Mouse (Mus musculus) layer of hippocampus, adult 2 months (tissue): ENCODE measurements at regions not wholly inside any gene's neighbourhood (a gene's known extent, or its start where the extent isn't known, plus 50 kb on each side); places are given as distances from the start of the nearest gene placed in this dataset.

ENCODE experiments used
- DNase-seq, 2 experiments: peaks; one replicate each; pipeline ENCODE4 v3.0.0; 2022; ENCODE audit warnings: low spot score in 2 of 2
- H3K27ac ChIP-seq: fragments of 200-600 bp; 2 replicates; pipeline ENCODE4 v1.8.1; 2022
- H3K4me3 ChIP-seq: fragments of 200-600 bp; 2 replicates; pipeline ENCODE4 v1.8.1; 2022; ENCODE audit warnings: mild to moderate bottlenecking
- CTCF ChIP-seq: fragments of 200-600 bp; conservative IDR thresholded peaks from 2 replicates; pipeline ENCODE4 v1.8.1; 2022; ENCODE audit warnings: antibody characterized with exemption, mild to moderate bottlenecking, moderate library complexity

DNA sequence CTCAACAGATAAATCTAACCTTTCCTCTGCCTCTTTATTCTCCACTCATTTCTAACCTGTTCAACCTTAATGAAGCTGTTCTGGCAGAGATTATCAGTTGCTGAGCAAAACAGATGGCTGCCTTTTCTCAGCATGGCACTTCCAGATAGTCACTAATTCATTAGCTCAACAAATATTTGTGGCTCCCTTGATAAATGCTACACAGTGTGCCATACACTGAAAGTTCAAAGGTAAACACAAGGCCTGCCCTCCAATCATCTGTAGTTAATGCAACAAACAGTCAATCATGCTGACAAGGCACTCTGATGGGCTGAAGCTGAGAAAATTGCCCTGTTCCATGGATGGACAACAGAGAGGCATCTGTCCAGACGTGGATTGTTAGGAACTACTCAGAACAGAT lies 149.4 kb upstream of the Ube2e3 start:
- no peak for TF ChIP-seq CTCF
- DNase-seq, result no peak
- Histone ChIP-seq H3K4me3 (no peak overlapping the region), H3K27ac (no peak overlapping the region)

DNA sequence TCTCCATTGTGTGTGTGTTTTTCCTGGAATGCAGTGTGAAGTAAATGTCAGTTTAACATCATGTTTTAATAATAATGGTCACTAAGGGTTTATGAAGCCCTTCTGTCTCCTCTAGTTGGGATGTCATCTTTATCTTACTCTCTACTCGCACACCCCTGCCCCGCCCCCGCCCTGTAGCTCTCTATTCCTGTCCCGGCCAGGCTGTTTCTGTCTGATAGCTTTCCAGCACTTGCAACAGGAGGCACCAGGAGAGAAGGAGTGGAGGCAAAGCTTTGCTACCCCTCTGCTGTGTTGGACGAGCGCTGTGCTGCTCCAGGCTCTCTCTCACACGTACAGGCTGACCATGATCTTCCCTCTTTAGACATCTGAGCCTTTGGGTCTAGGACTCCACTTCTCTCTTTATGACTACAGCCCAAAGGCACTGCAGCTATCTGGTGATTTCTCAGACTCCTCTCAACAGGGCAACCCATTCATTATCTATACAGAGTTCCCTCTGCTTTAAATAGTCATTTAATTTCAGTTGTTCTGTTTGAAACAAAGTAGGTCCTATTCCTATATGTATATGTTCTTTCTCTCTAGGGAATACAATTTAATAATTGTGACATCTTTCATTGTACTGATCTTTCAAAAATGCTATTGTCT lies 151.6 kb upstream of the Ube2e3 start:
- DNase-seq, result no peak
- no peak for TF ChIP-seq CTCF
- Histone ChIP-seq H3K4me3 (no peak overlapping the region), H3K27ac (no peak overlapping the region)

DNA sequence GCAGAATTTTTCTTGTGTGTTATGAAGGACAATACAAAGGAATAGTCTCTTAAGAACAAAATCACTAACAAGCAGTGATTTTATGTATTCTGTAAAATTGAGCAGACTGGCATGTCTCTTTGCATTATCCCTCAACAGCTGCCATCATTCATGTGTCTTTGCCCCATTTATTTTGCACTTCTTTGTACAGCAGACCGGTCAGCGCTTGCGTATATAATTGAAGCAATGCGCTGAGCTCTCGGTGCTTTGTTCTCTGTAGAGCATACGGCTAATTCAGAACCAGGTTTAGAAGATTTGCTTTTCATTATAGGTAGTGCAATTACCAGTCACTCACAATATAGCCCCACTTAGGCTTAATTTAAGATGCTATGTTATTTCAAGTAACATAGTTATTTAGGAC lies 173.1 kb upstream of the Ube2e3 start:
- no peak for TF ChIP-seq CTCF
- no peak overlapping the region for H3K4me3 ChIP-seq
- H3K27ac ChIP-seq, result no peak overlapping the region
- DNase-seq, result no peak

DNA sequence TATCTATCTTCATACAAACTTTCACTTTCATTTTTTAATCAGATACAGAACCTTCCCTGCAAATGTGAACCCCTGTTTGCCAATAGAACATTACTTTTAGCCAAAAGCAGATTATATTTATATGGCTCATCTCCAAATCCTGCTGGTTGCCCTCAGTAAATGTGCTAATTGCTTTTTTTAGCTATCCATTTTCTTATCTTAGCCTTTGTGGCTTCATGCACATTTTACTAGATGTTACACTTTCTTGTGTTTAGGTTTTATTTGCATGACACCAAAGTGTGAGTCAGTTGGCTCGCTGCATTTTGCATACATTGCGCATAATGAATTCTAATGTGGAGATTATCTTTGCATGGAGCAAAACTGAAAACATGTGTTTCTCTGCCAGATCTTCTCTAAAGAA lies 211.3 kb upstream of the Ube2e3 start:
- no peak for TF ChIP-seq CTCF
- H3K4me3 ChIP-seq, result no peak overlapping the region
- no peak overlapping the region for H3K27ac ChIP-seq
- DNase-seq, result peak in 1 of 2 experiments; percentile 1

DNA sequence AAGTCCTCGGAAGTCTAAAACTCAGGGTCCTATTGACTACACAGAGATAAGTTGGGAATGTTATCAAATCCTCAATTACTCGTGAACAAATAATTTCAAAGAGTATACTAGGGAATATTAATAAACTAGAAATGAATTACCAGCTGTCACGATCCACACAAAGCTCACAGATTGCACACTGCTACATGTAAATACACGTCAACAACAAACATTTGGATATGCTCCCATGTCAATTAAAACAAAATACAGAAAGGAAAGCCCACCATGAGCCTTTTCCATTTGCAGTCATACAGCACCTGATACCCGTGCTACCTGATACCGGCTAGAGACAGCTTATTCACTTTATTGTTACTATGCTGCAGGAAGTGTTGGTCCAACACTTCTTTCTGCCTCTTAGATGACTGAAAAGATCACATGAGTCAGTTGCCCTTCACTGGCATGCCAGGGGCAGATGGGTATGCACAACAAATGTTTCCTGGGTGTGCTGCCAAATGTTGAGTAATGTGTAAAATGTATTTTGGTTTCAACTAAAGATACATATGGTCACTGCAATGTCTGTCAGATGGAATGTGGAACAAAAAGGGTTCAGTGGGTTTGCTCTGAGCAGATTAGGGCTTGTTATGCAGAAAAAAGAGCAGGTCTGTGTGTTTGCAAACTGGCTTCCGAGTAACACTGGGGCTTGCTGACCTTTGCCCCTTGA lies 212.6 kb upstream of the Ube2e3 start:
- no peak for TF ChIP-seq CTCF
- Histone ChIP-seq H3K4me3 (no peak overlapping the region), H3K27ac (peak overlapping the region; percentile 48)
- peak; percentile 83 to 85 for DNase-seq

DNA sequence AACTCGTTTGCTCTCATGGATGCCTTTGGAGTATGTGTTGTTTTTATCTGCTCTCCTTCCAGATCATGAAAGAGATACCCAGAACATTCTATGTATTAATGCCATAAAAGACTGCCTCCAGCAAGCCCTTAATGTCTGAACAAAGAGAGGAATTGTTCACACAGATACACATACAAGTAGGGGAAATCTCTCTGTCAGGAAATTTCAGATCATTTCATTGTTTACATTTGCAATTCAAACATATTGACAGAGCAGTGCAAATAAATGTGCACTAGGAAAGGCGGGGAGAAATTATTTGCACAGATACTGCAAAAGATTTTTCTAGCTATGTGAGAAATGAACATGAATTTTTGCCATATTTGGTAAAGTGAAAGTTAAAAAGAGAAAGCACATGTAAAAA lies 216.4 kb upstream of the Ube2e3 start:
- H3K27ac ChIP-seq, result no peak overlapping the region
- DNase-seq, result no peak
- TF ChIP-seq CTCF, result no peak
- no peak overlapping the region for H3K4me3 ChIP-seq

DNA sequence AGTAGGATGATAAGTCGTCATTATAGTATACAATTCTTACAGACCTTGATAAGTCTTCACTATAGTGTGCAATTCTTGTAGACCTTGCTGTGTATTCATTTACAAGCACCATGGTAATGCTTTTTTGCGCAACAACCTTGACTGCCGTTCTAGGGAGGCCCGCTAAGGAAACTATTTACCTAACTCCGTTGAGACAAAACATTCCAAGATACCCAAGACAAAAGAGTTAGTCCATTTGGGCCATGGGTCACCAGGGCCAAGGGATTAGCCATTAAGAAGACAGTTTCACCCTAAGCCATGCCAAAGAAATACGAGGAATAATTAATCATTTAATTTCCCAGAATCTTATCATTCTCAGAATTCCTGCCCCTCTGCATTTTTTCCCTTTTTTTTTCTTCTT lies 227.6 kb upstream of the Ube2e3 start:
- Histone ChIP-seq H3K4me3 (no peak overlapping the region), H3K27ac (no peak overlapping the region)
- TF ChIP-seq CTCF, result no peak
- DNase-seq, result no peak

DNA sequence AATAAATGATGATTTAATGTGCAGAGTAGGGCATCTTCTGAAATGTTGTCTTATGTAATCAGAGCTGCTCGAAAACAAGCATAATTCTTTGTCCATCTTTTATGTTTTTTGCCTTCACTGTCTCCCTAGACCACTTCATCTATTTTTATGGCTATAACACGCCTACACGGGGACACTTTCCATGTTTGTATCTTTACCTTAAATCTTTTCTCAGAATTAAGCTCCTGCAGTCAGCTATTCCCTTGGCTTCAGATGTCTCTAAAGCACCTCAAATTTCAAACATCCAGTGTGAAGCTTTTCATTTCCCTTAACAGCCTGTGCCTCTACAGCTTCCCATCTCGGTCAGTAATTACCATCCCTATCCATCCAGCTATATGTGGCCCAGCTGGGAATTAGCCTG lies 242.7 kb upstream of the Ube2e3 start:
- no peak for DNase-seq
- H3K4me3 ChIP-seq, result no peak overlapping the region
- H3K27ac ChIP-seq, result no peak overlapping the region
- TF ChIP-seq CTCF, result no peak

DNA sequence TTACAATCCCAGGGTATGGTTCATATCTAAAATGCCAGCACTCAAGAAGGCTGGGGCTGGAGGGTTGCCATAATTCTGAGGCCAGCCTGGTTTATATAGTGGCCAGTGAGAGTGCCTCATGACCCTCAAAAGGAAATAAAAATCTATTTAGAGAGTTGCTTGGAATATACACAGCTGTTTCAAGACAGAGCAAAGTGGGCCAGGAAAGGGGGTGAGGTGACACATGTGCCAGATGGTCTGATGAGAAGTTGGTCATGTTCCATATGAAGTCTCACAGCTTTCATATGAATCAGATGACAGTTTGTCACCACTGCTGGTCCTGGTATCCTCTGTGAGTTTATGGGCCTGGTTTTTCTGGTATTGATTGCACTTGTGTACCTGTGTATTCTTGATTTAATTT lies 261.5 kb upstream of the Ube2e3 start:
- DNase-seq, result peak in 1 of 2 experiments; percentile 31
- no peak for TF ChIP-seq CTCF
- peak overlapping the region; percentile 36; the same call in 1 of the 2 replicates for H3K27ac ChIP-seq
- H3K4me3 ChIP-seq, result no peak overlapping the region

DNA sequence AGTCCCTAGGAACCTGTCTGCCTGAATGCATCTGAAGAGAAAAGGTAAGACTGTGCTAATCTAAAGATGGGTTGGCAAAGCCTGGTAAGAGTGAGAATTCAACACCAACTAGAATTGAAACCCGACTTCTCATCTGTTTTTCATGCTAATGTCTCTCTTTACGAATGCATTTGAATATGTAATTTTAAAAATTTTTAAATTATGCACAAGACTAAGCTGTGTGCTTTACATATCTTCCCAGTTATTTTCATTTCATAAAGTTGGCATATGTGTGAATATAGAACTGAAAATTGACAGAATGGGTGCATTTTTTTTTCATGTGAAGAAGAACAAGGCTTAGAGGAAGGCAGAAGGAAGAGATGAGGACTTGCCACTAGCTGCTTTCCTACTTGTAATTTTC lies 267.2 kb upstream of the Ube2e3 start:
- no peak overlapping the region; the same call in 1 of the 2 replicates for H3K27ac ChIP-seq
- no peak for TF ChIP-seq CTCF
- no peak for DNase-seq
- H3K4me3 ChIP-seq, result no peak overlapping the region

DNA sequence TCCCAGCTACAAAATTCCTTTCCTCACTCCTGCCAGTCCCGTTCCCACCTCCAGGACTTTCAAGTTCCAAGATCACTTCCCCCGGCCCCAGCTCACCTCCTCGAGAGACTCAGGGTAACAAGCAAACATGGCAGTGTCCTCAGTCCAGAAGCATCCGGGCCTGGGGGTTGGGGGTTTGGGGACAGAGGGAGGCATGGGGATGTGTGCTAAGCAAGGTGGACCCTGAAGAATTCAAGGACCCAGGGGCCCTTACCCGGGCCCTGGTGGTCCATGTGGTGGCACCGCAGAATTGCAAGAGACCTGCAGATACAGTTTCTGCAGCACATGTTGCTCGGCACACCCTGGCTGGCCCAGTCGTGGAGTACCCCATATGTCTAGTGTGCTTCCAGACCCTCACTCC lies 269.9 kb upstream of the Ube2e3 start:
- TF ChIP-seq CTCF, result no peak
- H3K27ac ChIP-seq, result no peak overlapping the region

DNA sequence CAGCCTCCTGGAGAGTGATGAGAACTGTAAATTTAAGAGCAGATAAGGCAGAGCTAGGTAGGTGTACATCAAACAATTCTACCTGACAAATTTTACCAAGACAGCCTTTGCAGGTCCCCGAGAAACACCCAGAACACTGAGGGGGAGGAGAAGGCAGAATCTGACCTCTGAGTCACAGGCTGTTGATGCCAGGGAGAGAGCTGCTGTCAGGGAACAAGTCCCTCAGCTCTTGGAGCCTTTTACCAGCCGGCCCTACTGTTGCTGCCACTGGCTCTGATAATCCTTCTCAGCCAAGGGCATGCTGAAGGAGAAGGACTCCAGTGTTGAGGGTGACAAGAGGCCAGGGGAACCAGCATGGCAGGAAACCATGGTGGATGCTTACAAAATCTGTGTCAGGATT lies 271.7 kb upstream of the Ube2e3 start:
- TF ChIP-seq CTCF, result no peak
- no peak for DNase-seq
- H3K4me3 ChIP-seq, result no peak overlapping the region
- H3K27ac ChIP-seq, result no peak overlapping the region

More for the DNA sequence above, 269.9 kb upstream of the Ube2e3 start:
- no peak for DNase-seq
- no peak overlapping the region for H3K4me3 ChIP-seq

DNA sequence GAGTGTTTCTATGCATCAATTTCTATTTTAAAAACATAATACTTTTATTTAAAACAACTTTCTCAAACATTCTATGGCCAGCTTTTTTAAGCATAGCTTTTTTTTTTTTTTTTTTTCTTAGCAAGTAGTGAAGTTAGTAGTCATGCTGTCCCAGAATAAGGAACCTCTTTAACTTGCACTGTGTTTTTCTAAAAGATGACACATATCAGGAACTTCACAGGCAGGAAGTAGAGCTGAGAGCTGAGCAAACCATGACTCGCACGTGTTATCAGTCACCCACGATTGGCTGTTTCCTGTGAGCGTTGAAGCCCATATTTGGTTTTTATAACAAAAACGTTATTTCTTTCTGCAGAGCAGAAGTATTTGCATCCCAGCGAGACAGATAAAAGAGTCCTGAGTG lies 287.9 kb upstream of the Ube2e3 start:
- Histone ChIP-seq H3K4me3 (no peak overlapping the region), H3K27ac (no peak overlapping the region)
- DNase-seq, result no peak
- TF ChIP-seq CTCF, result no peak

DNA sequence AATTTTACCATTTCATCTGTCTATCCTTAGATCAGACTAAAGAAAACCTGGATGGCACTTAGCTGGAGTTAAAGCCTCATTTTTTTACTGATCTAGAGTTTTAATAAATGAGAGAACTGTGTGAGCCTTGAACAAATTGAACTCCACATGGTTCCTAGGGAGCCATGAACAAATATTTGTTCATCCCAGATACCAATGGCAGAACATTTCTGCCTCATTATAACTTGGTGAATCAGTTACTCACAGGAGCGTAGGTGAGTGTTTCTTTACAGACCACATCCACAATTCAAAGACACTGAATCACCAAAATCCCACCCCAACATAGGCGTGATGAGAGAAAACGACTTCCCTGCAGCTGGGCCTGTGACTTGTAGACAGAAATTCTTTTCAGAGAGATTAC lies 295.4 kb upstream of the Ube2e3 start:
- no peak for TF ChIP-seq CTCF
- H3K4me3 ChIP-seq, result no peak overlapping the region

More for the DNA sequence above, 295.4 kb upstream of the Ube2e3 start:
- no peak overlapping the region for H3K27ac ChIP-seq
- no peak for DNase-seq
